Mouse (Mus musculus): Measurements from ENCODE around the gene Sephs2. TPM values are rescaled to one million over a fixed set of nuclear protein-coding genes. Genes with fewer than 3 reads are reported as not detected.

The Sephs2 gene
- polyA plus RNA-seq, 1 experiment from 2014 or later = 67.5 TPM

DNA sequence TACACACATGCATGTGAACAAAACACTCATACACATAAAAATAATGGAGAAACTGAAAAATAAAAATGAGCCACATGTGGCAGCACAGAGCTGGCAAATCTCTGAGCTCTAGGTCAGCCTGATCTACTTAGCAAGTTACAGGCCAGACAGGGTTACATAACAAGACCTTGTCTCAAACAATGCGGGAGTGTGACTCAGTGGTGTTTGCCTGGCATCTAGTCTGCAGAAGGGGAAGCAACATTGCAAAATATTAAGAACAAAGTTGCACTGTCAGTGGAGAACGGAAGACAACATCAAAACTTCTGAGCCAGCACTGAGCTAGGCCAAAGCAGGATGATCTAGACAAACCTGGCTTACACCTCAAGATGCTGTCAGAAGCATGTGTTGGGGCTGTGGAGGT is 3.6 kb downstream of the Sephs2 start:
- Histone ChIP-seq H3K4me3 (replicated peaks) (no peak overlapping the region), H3K9me3 (replicated peaks) (0 out of 2 replicates have a peak, but pooled peaks cover 9% of the 10 kb centered on the region), H3K27me3 (replicated peaks) (no peaks in the 10 kb centered on the region), H3K36me3 (peaks cover 29% of the 10 kb centered on the region), H3K9ac (replicated peaks) (no peak overlapping the region), H3K27ac (replicated peaks) (no peak overlapping the region), H3K4me1 (peaks cover 28% of the 10 kb centered on the region), H3K4me2 (no peak overlapping the region)
- no peak for ATAC-seq (ENCODE audit: low FRiP score)
- 96% methylated on average over 2 of the region's 2 CpGs for WGBS

DNA sequence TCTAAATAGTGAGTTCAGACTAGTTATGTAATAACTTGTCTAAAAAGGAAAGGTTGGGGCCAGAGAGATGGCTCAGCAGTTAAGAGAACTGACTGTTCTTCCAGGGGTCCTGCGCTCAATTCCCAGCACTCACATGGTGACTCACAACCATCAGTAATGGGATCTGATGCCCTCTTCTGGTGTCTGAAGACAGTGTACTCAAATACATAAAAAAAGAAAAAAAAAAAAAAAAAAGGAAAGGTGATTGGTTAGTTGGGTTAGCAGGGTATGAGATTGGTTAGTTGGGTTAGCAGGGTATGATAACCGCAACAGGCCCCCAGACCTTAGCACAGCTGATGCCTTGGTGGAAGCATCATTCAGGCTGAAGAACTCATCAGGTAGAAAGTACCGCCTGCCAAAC is 10.3 kb downstream of the Sephs2 start:
- Histone ChIP-seq H3K4me1 (peaks cover 18% of the 10 kb centered on the region), H3K36me3 (peaks cover 5% of the 10 kb centered on the region), H3K27me3 (replicated peaks) (no peaks in the 10 kb centered on the region), H3K27ac (replicated peaks) (no peak overlapping the region), H3K4me2 (no peak overlapping the region), H3K4me3 (replicated peaks) (no peak overlapping the region), H3K9ac (replicated peaks) (no peak overlapping the region), H3K9me3 (replicated peaks) (0 out of 2 replicates have a peak, but pooled peaks cover 5% of the 10 kb centered on the region)
- no peak for ATAC-seq (ENCODE audit: low FRiP score)
- 97% methylated on average over 3 of the region's 3 CpGs for WGBS

DNA sequence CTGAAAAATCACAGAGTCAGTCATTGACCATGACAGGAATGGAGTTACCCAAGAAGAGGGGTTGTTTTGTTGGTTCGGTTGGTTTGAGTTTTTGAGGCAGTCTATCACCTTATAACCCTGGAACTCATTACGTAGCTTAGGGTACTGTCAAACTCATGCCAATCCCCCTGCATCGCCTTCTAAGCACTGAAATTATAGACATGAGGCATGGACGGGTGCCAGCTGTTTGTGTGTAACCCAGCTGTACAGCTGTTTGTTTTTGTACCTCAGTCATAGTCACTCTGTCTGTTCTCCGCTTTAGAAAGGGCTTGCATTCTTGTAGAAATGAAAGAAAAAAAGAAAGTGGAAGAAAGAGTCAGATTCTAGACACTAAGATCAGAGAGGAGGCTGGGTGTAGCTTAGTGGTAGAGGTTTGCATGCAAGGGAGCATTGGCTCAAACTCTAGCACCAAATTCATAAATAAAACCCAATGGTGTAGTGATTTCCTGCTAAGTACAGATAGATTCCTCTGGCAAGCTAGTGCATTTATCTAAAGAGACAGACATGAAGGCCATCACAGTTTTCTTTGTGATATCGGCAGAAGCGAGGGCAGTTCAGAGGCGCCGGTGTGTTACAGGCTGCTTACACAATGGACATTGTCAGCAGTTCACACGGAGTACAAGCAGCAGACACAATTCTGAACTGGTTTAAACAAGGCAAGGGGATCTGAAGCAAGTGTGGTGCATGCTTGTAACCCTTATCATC is 11.5 kb downstream of the Sephs2 start:
- Histone ChIP-seq H3K9me3 (replicated peaks) (no peaks in the 10 kb centered on the region), H3K9ac (replicated peaks) (no peak overlapping the region), H3K36me3 (no peaks in the 10 kb centered on the region), H3K27ac (replicated peaks) (no peak overlapping the region), H3K27me3 (replicated peaks) (no peaks in the 10 kb centered on the region), H3K4me3 (replicated peaks) (no peak overlapping the region), H3K4me2 (no peak overlapping the region), H3K4me1 (peaks cover 18% of the 10 kb centered on the region)
- ATAC-seq (ENCODE audit: low FRiP score) = no peak
- 87% methylated on average over 10 of the region's 10 CpGs for WGBS

DNA sequence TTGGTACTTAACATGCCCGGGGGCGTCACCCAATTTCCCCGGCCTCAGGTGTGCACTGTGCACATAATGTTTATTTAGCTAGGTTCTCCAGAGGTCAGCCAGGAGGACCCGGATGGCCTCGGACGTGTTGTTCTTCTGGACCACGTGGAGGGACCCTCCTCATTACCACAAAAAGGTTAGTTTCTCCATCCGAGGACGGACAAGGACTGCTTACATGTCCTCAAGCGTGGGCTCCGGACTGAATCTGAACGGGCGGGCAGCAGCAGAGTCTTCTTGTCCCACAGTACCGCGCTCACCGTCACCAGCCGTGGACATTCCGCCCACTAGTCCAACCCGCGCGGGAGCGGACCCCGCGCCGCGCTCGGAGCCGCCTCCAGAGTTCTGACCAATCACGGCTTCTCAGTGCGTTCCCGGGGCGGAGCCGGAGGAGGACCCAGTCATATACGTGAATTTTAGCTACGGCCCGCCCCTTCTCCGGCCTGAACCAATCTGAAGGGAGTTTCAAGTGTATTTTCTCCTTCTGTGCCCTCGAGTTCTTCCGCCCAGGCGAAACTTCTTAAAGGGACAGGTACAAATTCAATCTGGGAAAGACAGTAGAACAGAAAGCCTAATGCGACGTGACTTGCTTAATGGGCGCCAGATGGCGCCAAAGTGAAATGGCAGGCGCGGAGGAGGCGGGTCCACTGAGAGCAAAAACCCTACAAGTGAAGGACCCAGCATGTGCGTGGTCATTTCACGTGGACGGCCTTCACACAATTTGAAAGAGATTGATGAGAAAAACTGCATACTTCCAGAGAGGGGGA is 13.3 kb downstream of the Sephs2 start, which contains the start of gene Dctpp1:
Gene Dctpp1, minus strand, starts transcription at position 401 of the 803 bp plus-strand sequence.
- under 1% methylated on average over 50 of the region's 50 CpGs for WGBS
- Histone ChIP-seq H3K9me3 (replicated peaks) (no peaks in the 10 kb centered on the region), H3K4me2 (peak within 1 kb of the TSS; percentile 78), H3K4me1 (peaks cover 18% of the 10 kb centered on the region), H3K27ac (replicated peaks) (peak within 1 kb of the TSS; percentile 61), H3K36me3 (no peaks in the 10 kb centered on the region), H3K9ac (replicated peaks) (peak within 1 kb of the TSS; percentile 66), H3K4me3 (replicated peaks) (peak within 1 kb of the TSS; percentile 57), H3K27me3 (replicated peaks) (no peaks in the 10 kb centered on the region)
- peak; percentile 99 for ATAC-seq (ENCODE audit: low FRiP score)

DNA sequence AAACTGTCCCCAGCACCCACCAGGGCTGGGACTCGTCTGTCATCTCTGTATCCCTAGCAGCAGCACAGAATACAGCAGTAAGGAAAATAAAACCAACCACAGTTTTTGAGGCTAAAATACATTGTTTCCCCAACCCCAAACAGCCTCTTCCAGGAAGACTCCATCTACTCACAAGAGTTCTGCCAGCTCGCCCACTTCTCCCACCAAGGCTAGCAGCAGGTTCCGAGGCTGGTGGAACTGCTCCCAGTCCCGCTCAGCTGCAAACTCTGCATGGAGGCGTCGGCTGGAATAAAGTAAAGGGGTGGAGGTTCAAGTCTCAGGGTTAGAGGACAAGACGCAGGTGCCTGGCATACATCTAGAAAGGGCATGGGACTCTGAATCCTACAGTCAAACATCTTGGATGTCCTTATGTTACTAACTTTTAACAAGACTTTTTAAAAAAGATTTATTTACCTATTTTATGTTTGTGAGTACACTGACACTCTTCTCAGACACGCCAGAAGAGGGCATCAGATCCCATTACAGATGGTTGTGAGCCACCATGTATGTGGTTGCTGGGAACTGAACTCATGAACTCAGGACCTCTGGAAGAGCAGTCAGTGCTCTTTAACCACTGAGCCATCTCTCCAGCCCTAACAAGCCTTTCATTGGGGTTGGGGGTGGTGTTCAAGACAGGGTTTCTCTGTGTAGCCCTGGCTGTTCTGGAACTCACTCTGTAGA is 14.5 kb downstream of the Sephs2 start:
- Histone ChIP-seq H3K4me1 (peaks cover 28% of the 10 kb centered on the region), H3K4me2 (peak overlapping the region; percentile 78), H3K9me3 (replicated peaks) (no peaks in the 10 kb centered on the region), H3K9ac (replicated peaks) (no peak overlapping the region), H3K36me3 (no peaks in the 10 kb centered on the region), H3K27me3 (replicated peaks) (no peaks in the 10 kb centered on the region), H3K4me3 (replicated peaks) (peak overlapping the region; percentile 57), H3K27ac (replicated peaks) (no peak overlapping the region)
- no peak for ATAC-seq (ENCODE audit: low FRiP score)
- WGBS = 79% methylated on average over 8 of the region's 8 CpGs

DNA sequence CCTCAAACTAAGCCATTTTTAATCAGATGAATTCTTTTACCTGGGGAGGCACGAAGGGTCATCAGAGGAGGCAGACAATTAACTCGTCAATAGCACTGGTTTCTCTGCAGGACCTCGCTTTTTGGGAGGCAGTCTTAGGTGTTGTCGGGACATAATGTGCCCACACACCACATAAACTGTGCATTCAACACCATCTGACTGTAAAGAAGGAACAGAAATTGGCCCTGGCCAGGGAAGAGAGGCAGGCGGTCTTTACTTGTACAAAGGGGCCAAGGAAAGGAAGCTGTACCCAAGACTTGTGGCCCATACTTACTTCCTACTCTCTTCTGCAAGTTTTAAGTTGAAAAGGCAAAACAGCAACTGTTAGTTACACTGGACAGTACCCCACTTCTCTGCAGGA is 17.3 kb downstream of the Sephs2 start:
- H3K9ac ChIP-seq (replicated peaks) = no peak overlapping the region
- no peak for ATAC-seq (ENCODE audit: low FRiP score)
- peaks cover 37% of the 10 kb centered on the region for H3K4me1 ChIP-seq
- H3K27ac ChIP-seq (replicated peaks) = no peak overlapping the region
- no peaks in the 10 kb centered on the region for H3K36me3 ChIP-seq
- no peaks in the 10 kb centered on the region for H3K9me3 ChIP-seq (replicated peaks)
- H3K27me3 ChIP-seq (replicated peaks) = no peaks in the 10 kb centered on the region
- H3K4me2 ChIP-seq = no peak overlapping the region
- H3K4me3 ChIP-seq (replicated peaks) = no peak overlapping the region
- 87% methylated on average over 5 of the region's 5 CpGs for WGBS

DNA sequence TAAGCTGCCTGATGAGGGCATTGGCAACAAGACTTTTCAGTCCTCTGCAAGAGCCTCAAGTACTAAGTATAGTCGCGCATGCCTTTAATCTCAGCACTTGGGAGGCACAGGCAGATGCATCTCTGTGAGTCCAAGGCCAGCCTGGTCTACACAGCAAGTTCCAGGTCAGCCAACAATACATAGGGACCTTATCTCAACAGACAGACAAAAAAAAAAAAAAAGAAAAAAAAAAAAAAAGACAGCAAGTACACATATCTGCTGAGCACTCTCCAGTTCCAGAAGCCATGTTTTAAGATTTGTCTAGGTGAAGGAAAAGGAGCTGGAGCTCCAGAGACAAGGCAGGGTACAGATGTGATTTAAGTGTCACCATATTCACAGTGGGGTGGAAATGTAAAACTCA is 17.9 kb downstream of the Sephs2 start:
- H3K4me3 ChIP-seq (replicated peaks) = no peak overlapping the region
- peaks cover 33% of the 10 kb centered on the region for H3K4me1 ChIP-seq
- no peak for ATAC-seq (ENCODE audit: low FRiP score)
- H3K27ac ChIP-seq (replicated peaks) = no peak overlapping the region
- WGBS = 93% methylated on average over 2 of the region's 2 CpGs
- no peak overlapping the region for H3K9ac ChIP-seq (replicated peaks)
- H3K36me3 ChIP-seq = no peaks in the 10 kb centered on the region
- no peaks in the 10 kb centered on the region for H3K27me3 ChIP-seq (replicated peaks)
- no peaks in the 10 kb centered on the region for H3K9me3 ChIP-seq (replicated peaks)
- no peak overlapping the region for H3K4me2 ChIP-seq

DNA sequence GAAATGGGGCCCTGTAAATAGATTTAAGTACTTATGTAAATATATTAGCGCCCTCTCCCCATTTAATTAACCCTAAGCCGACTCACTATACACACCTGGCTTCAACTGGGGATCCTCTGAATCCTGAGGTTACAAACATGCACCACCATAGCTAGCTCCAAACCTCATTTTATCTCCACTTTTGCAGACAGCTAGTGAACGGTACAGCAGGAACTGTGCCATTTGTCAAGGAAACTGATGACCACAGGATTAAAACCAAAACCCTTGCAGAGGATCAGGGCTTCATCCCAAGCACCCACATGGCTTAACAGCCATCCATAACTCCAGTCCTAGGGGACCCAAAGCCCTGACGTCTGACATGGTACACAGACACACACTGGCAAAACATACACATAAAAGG is 18.8 kb downstream of the Sephs2 start:
- no peaks in the 10 kb centered on the region for H3K9me3 ChIP-seq (replicated peaks)
- ATAC-seq (ENCODE audit: low FRiP score) = no peak
- 21% methylated on average over 4 of the region's 4 CpGs for WGBS

DNA sequence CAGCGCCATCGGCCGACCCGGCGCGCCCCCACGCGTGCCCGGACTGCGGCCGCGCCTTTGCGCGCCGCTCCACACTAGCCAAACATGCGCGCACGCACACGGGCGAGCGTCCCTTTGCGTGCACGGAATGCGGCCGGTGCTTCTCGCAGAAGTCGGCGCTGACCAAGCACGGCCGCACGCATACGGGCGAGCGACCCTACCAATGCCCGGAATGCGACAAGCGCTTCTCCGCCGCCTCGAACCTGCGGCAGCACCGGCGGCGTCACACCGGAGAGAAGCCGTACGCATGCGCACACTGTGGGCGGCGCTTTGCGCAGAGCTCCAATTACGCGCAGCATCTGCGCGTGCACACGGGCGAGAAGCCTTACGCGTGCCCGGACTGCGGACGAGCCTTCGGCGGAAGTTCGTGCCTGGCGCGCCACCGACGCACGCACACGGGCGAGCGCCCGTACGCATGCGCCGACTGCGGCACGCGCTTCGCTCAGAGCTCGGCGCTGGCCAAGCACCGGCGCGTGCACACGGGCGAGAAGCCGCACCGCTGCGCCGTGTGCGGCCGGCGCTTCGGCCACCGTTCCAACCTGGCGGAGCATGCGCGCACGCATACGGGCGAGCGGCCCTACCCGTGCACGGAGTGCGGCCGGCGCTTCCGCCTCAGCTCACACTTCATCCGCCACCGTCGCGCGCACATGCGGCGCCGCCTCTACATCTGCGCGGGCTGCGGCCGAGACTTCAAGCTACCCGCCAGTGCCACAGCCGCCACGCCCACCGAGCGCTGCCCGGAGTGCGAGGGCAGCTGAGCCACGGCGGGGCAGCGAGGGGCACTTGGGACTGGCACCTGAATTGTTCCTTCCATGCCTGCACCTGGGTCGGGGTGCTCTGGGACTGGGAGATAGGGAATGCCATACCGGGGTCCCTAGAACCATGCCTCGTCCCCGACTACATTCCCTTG is 19.8 kb downstream of the Sephs2 start:
- under 1% methylated on average over 134 of the region's 136 CpGs for WGBS
- peak overlapping the region; percentile 97 for H3K4me2 ChIP-seq
- peak overlapping the region; percentile 96 for H3K27ac ChIP-seq (replicated peaks)

More for the DNA sequence above, 18.8 kb downstream of the Sephs2 start:
- no peaks in the 10 kb centered on the region for H3K27me3 ChIP-seq (replicated peaks)
- H3K27ac ChIP-seq (replicated peaks) = peak overlapping the region; percentile 96
- H3K4me1 ChIP-seq = peaks cover 30% of the 10 kb centered on the region
- peaks cover under 1% of the 10 kb centered on the region for H3K36me3 ChIP-seq
- peak overlapping the region; percentile 63 for H3K4me3 ChIP-seq (replicated peaks)
- H3K9ac ChIP-seq (replicated peaks) = peak overlapping the region; percentile 89
- peak overlapping the region; percentile 97 for H3K4me2 ChIP-seq

DNA sequence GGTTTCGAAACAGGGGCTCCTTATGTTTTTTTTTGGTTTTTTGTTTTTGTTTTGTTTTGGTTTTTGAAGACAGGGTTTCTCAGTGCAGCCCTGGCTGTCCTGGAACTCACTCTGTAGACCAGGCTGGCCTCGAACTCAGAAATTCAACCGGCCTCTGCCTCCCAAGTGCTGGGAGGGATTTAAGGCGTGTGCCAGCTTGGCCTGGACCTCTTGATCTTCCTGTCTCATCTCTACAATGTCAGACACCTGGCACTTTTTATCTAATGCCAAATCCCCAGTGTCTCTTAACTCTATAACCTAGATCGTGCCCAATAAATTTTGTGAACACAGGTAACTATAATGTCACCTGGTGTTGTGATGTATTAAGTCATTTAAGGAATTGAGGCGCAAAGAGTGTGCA is 20.5 kb downstream of the Sephs2 start:
- Histone ChIP-seq H3K27ac (replicated peaks) (peak overlapping the region; percentile 96), H3K4me2 (peak overlapping the region; percentile 97), H3K4me3 (replicated peaks) (peak overlapping the region; percentile 63), H3K27me3 (replicated peaks) (no peaks in the 10 kb centered on the region), H3K9me3 (replicated peaks) (no peaks in the 10 kb centered on the region), H3K4me1 (peaks cover 20% of the 10 kb centered on the region), H3K9ac (replicated peaks) (peak overlapping the region; percentile 65), H3K36me3 (peaks cover 10% of the 10 kb centered on the region)
- no peak for ATAC-seq (ENCODE audit: low FRiP score)
- 79% methylated on average over 6 of the region's 6 CpGs for WGBS

More for the DNA sequence above, 19.8 kb downstream of the Sephs2 start:
- H3K9ac ChIP-seq (replicated peaks) = peak overlapping the region; percentile 89
- ATAC-seq (ENCODE audit: low FRiP score) = peak; percentile 94
- peak overlapping the region; percentile 63 for H3K4me3 ChIP-seq (replicated peaks)
- H3K4me1 ChIP-seq = peaks cover 21% of the 10 kb centered on the region
- H3K36me3 ChIP-seq = peaks cover 9% of the 10 kb centered on the region
- no peaks in the 10 kb centered on the region for H3K9me3 ChIP-seq (replicated peaks)
- no peaks in the 10 kb centered on the region for H3K27me3 ChIP-seq (replicated peaks)

Data from neural tube, embryonic 15.5 days (tissue).